Mouse (Mus musculus) midbrain, embryonic 14.5 days (tissue): Measurements from ENCODE around the gene Dlgap5. TPM values are rescaled to one million over a fixed set of nuclear protein-coding genes. Genes with fewer than 3 reads are reported as not detected.

Experiments
- ATAC-seq: fragments of 200-750 bp; cut with Nextera tagmentation; 2 replicates; pipeline ENCODE4 v1.8.0; 2017; ENCODE audit warnings: moderate number of reproducible peaks, moderate library complexity; ENCODE audit not compliant: low FRiP score, low TSS enrichment
- DNase-seq: peaks from one replicate; pipeline ENCODE4 v3.0.0-alpha.2; 2015
- H3K27ac ChIP-seq: fragments of 300-500 bp; sonication (generic); replicated peaks from 2 replicates; pipeline ENCODE4 v1.5.1; 2014; ENCODE audit warnings: mild to moderate bottlenecking, low read depth, low read length, moderate library complexity
- H3K27me3 ChIP-seq: fragments of 300-500 bp; sonication (generic); 2 replicates; pipeline ENCODE4 v1.6.1; 2014; ENCODE audit warnings: low read length, control low read depth, mixed read lengths; ENCODE audit not compliant: control insufficient read depth, insufficient read depth
- H3K36me3 ChIP-seq: fragments of 300-500 bp; sonication (generic); 2 replicates; pipeline ENCODE4 v1.6.1; 2014; ENCODE audit warnings: low read length, control low read depth; ENCODE audit not compliant: control insufficient read depth, insufficient read depth
- H3K4me1 ChIP-seq: fragments of 300-500 bp; sonication (generic); 2 replicates; pipeline ENCODE4 v1.6.1; 2014; ENCODE audit warnings: mild to moderate bottlenecking, antibody characterized with exemption, low read length, control low read depth; ENCODE audit not compliant: control insufficient read depth, insufficient read depth
- H3K4me2 ChIP-seq: fragments of 300-500 bp; sonication (generic); 2 replicates; pipeline ENCODE4 v1.6.1; 2014; ENCODE audit warnings: mild to moderate bottlenecking, low read length, moderate library complexity
- H3K4me3 ChIP-seq: fragments of 300-500 bp; sonication (generic); replicated peaks from 2 replicates; pipeline ENCODE4 v1.5.1; 2014; ENCODE audit warnings: low read depth, low read length
- H3K9ac ChIP-seq: fragments of 300-500 bp; sonication (generic); replicated peaks from 2 replicates; pipeline ENCODE4 v1.6.1; 2014; ENCODE audit warnings: mild to moderate bottlenecking, low read length, moderate library complexity
- H3K9me3 ChIP-seq: fragments of 300-500 bp; sonication (generic); 2 replicates; pipeline ENCODE4 v1.6.1; 2016; ENCODE audit warnings: low read length, control low read depth, mixed read lengths; ENCODE audit not compliant: control insufficient read depth
- WGBS: fragments of 180-500 bp; shearing (Covaris S2); extraction: QIAGEN DNeasy Blood & Tissue Kit; methylation state at CpG from one replicate; pipeline ENCODE4 v1.1.7; 2014; 5-methylcytosine and 5-hydroxymethylcytosine counted together
- polyA plus RNA-seq: library from polyadenylated mRNA; unstranded; fragments of >200 nt; fragmentation: Nextera tagmentation; extraction: Ambion mirVana; gene quantifications from 2 replicates; pipeline ENCODE4 v1.2.1, GENCODE M21; 2014

Gene Dlgap5
- polyA plus RNA-seq, 1 experiment from 2014 or later, result 12.6 TPM

GRCm38 (mm10) chr14:47383911-47384310, 34.3 kb downstream of the Dlgap5 start:
- H3K27me3 ChIP-seq, result no peaks in the 10 kb centered on the region
- WGBS, result 89% methylated on average over 7 of the region's 7 CpGs
- no peak overlapping the region for H3K4me2 ChIP-seq
- H3K27ac ChIP-seq, result no peak overlapping the region
- no peak overlapping the region for H3K9ac ChIP-seq
- no peaks in the 10 kb centered on the region for H3K36me3 ChIP-seq
- H3K9me3 ChIP-seq, result no peaks in the 10 kb centered on the region
- DNase-seq (no peak), ATAC-seq (no peak)
- no peaks in the 10 kb centered on the region for H3K4me1 ChIP-seq
- H3K4me3 ChIP-seq, result no peak overlapping the region

- Histone ChIP-seq H3K27ac (no peak overlapping the region), H3K4me1 (peaks cover 9% of the 10 kb centered on the region), H3K36me3 (no peaks in the 10 kb centered on the region), H3K9ac (no peak overlapping the region), H3K4me3 (no peak overlapping the region), H3K27me3 (peaks cover 12% of the 10 kb centered on the region; the same call in 1 of the 2 replicates), H3K9me3 (no peaks in the 10 kb centered on the region), H3K4me2 (no peak overlapping the region)
- 89% methylated on average over 7 of the region's 7 CpGs for WGBS
- ATAC-seq, result no peak
- no peak for DNase-seq
These were observed 39.9 kb downstream of the Dlgap5 start for GRCm38 (mm10) chr14:47378336-47378735.

GRCm38 (mm10) chr14:47376526-47376925, 41.7 kb downstream of the Dlgap5 start:
- H3K27ac ChIP-seq, result no peak overlapping the region
- H3K4me1 ChIP-seq, result peaks cover 9% of the 10 kb centered on the region
- 75% methylated on average over 2 of the region's 2 CpGs for WGBS
- no peak overlapping the region for H3K4me2 ChIP-seq
- H3K9ac ChIP-seq, result no peak overlapping the region
- no peaks in the 10 kb centered on the region for H3K36me3 ChIP-seq
- no peak for ATAC-seq
- no peak overlapping the region for H3K4me3 ChIP-seq
- no peaks in the 10 kb centered on the region for H3K9me3 ChIP-seq
- H3K27me3 ChIP-seq, result peaks cover 12% of the 10 kb centered on the region; the same call in 1 of the 2 replicates
- no peak for DNase-seq

GRCm38 (mm10) chr14:47373728-47374678, 44.2 kb downstream of the Dlgap5 start:
- Histone ChIP-seq H3K4me2 (peak overlapping the region; percentile 50), H3K36me3 (no peaks in the 10 kb centered on the region), H3K4me3 (peak overlapping the region; percentile 26), H3K27me3 (peaks cover 12% of the 10 kb centered on the region; the same call in 1 of the 2 replicates), H3K4me1 (peaks cover 9% of the 10 kb centered on the region), H3K27ac (no peak overlapping the region), H3K9me3 (no peaks in the 10 kb centered on the region), H3K9ac (0 out of 2 replicates have a peak overlapping the region, but pooled peaks have one; percentile 31)
- 17% methylated on average over 49 of the region's 49 CpGs for WGBS
- no peak for ATAC-seq
- DNase-seq, result peak; percentile 23

- Histone ChIP-seq H3K36me3 (no peaks in the 10 kb centered on the region), H3K4me1 (peaks cover 19% of the 10 kb centered on the region), H3K4me2 (no peak overlapping the region), H3K9me3 (no peaks in the 10 kb centered on the region), H3K4me3 (no peak overlapping the region), H3K9ac (no peak overlapping the region), H3K27ac (no peak overlapping the region), H3K27me3 (peaks cover 12% of the 10 kb centered on the region; the same call in 1 of the 2 replicates)
- DNase-seq, result no peak
- whole genome bisulfite sequencing, result 66% methylated on average over 6 of the region's 6 CpGs
- no peak for ATAC-seq
These were observed 46.5 kb downstream of the Dlgap5 start for GRCm38 (mm10) chr14:47371689-47372088.

- no peak overlapping the region for H3K27ac ChIP-seq
- H3K9me3 ChIP-seq, result no peaks in the 10 kb centered on the region
- no peak overlapping the region for H3K9ac ChIP-seq
- ATAC-seq, result no peak
- no peak overlapping the region for H3K4me2 ChIP-seq
- 87% methylated on average over 3 of the region's 3 CpGs for WGBS
- DNase-seq, result no peak
- no peaks in the 10 kb centered on the region for H3K36me3 ChIP-seq
- peaks cover 12% of the 10 kb centered on the region; the same call in 1 of the 2 replicates for H3K27me3 ChIP-seq
- no peak overlapping the region for H3K4me3 ChIP-seq
- H3K4me1 ChIP-seq, result peaks cover 20% of the 10 kb centered on the region
These were observed 47.4 kb downstream of the Dlgap5 start for GRCm38 (mm10) chr14:47370790-47371189.

- Histone ChIP-seq H3K36me3 (no peaks in the 10 kb centered on the region), H3K4me2 (no peak overlapping the region), H3K4me1 (peaks cover 23% of the 10 kb centered on the region), H3K9ac (no peak overlapping the region), H3K4me3 (no peak overlapping the region), H3K27me3 (peaks cover 12% of the 10 kb centered on the region; the same call in 1 of the 2 replicates), H3K9me3 (no peaks in the 10 kb centered on the region), H3K27ac (no peak overlapping the region)
- DNase-seq, result no peak
- WGBS, result 92% methylated on average over 5 of the region's 5 CpGs
- no peak for ATAC-seq
These were observed 48.5 kb downstream of the Dlgap5 start for GRCm38 (mm10) chr14:47369741-47370140.

GRCm38 (mm10) chr14:47367461-47367860, 50.7 kb downstream of the Dlgap5 start, which contains the start of gene Lgals3:
Lgals3 (plus strand) TSS chr14:47367751.
- no peaks in the 10 kb centered on the region for H3K9me3 ChIP-seq
- DNase-seq (peak; percentile 86), ATAC-seq (peak; percentile 84)

More at GRCm38 (mm10) chr14:47367461-47367860, 50.7 kb downstream of the Dlgap5 start, which contains the start of gene Lgals3:
- Histone ChIP-seq H3K9ac (no peak within 1 kb of the TSS), H3K27ac (peak within 1 kb of the TSS; percentile 58), H3K36me3 (no peaks in the 10 kb centered on the region), H3K27me3 (no peaks in the 10 kb centered on the region), H3K4me3 (no peak within 1 kb of the TSS), H3K4me2 (peak within 1 kb of the TSS; percentile 30), H3K4me1 (peaks cover 14% of the 10 kb centered on the region)
- 25% methylated on average over 9 of the region's 9 CpGs for WGBS
